Mouse (Mus musculus) kidney, adult 9 months (tissue): ENCODE measurements at regions not wholly inside any gene's neighbourhood (a gene's known extent, or its start where the extent isn't known, plus 50 kb on each side); places are given as distances from the start of the nearest gene placed in this dataset.
A peak's percentile ranks its signal among the peaks of the same experiment; 100 is the strongest.
"Not testable (repeated sequence)": the region's sequence is repeated elsewhere in the genome, so short reads cannot be mapped to it uniquely, and the experiment has no call there.

Source experiments
- DNase-seq: peaks from one replicate; pipeline ENCODE4 v3.0.0; 2022

DNA sequence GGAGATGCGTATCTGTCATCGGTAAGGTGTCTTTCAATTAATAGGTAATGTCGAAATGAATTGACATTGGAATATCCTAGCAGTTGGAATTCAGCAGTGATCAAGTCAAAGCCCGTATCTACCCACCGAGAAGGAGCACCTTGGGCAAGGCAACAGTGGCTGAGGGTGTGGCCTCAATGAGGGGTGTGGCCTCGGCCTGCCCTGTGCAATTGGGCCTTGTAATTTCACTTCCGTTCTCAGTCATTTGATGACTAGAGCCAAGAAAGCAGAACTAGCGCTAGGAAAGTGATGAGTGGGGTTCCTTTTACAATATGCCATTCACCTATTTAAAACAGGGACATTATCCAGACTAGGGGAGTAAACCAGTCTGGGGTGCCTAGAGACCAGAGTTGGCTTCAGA, 77.6 kb downstream of the Elovl4 start:
- no peak for DNase-seq

DNA sequence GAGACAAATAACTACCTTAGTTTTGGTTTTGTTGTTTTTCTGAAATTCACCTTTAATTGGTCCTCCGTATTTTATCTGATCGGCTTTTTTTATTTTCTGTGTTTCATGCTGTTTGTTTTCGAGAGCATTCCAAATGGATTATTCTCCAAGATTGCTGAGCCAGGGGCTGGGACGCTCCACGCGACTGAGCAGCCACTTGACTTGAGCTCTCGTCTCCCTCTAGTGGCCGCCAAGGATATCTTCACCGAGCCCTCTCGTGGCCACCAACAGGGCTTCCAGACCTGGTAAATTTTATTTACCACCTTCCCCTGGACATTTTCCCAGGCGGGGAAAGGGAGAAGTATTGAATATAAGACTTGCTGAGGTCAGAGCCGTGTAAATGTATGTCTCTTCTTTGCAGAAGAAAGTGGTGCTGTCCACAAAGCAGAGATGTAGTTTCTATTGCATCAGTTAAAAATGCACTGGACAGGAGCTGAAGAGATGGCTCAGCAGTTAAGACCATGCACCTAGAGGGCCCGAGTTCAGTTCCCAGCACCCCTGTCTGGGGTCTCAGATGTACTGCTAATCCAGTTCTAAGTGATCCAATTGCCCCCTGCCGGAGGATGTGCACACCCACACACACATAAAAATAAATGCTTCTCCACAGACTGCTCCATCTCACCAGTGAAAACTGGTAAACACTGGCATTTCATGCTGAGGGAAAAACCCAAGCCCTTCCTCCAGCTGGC, 78.5 kb downstream of the Elovl4 start:
- DNase-seq = peak; percentile 67

DNA sequence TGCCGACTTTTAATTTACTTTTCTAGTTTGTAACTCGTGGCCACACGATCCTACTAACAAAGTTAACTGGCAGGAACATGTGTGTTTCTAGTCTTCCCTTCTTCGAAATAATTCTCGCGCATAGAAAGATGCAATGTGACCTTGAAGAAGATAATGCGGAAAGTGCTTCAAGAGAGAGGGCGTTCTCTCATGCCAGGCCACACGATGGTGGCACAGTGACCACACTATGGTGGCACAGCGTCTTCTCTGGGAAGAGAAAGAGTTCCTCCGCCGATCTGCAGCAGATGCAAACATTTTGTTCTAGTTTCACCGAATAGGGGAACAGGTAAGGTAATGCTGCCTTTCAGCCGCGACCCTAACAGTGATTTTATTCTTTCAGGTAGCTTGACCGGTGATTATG, 79.1 kb downstream of the Elovl4 start:
- DNase-seq = no peak

DNA sequence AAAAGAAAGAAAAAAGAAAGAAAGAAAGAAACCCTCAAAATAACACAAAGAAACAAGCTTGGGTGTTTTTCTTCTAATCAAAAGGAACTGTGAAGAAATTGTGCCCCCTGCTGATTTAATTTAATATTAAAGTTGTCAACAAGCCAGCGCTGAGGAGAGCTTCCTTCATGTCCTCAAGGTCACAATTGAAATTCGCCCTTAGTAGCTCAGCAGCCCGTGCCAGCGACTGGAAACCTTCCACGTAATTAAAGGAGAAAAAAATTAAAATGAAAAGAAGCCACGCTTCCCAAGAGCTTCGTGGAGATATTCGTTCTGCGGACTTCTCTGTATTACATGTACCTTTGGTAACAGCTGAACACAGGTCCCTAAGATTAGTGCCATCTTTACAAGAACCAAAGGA, 80.0 kb downstream of the Elovl4 start:
- DNase-seq = peak; percentile 74

GRCm38 (mm10) chr9:83725545-83725944, 80.5 kb downstream of the Elovl4 start:
- DNase-seq = peak; percentile 9

- DNase-seq = peak; percentile 28
These were observed 85.1 kb downstream of the Elovl4 start for GRCm38 (mm10) chr9:83720982-83721381.

- no peak for DNase-seq
These were observed 86.3 kb downstream of the Elovl4 start for GRCm38 (mm10) chr9:83719811-83720210.

DNA sequence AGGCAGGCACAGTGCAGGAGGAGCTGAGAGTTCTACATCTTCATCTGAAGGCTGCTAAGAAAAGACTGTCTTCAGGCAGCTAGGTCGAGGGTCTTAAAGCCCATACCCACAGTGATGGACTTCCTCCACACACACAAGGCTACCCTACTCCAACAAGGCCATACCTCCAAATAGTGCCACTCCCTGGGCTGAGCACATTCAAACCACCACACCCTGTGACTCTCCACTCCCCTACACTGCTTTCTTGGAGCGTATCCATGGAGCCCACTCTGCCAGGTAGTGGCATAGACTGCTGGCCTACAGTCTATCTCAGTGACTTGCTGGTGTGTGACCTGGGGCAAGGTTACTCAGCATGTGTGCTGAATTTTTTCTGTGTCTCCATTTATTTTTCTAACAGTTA, 88.0 kb downstream of the Elovl4 start:
- not testable (repeated sequence) for DNase-seq

GRCm38 (mm10) chr9:83716101-83716763, 89.8 kb downstream of the Elovl4 start:
- no peak for DNase-seq

GRCm38 (mm10) chr9:83707361-83707760, 98.7 kb downstream of the Elovl4 start:
- no peak for DNase-seq

DNA sequence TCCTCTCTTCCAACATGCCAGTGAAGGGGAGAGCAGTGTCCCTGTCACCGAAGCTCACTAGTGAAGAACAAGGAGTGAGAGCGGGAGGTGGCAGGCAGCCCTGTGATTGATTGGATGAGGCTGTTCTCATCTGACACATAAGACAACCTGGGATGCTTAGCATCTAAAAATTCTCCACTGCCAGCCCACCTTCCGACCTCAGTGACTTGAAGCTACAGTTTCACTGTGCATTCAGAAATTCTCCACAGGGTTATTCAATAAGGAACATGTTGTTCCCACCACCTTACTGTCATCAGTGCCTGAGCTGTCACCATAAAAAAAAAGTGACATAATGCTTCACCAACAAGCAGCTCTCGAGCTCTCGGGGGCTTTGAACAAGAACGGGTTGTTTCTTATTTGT, 100.0 kb downstream of the Elovl4 start:
- DNase-seq = no peak

GRCm38 (mm10) chr9:83704186-83704585, 101.9 kb downstream of the Elovl4 start:
- no peak for DNase-seq

DNA sequence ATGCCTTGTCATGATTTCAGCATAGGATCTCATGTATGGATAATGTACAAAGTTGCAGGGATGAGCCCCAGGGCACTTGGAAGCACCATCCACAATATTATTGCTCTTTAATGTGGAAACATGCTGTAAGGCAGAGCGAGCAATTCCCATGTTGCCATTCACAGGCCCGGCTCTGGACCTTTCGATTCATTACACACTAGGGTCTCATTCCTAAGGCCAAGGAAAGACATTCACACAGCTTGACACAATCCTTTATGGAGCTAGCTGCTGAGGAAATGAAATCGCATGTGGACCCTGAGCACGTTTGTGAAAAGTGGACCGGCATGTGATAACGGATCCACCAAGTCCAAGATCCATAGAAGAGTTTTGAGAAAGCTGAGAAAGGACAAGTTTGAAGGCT, 105.2 kb downstream of the Elovl4 start:
- DNase-seq = no peak

GRCm38 (mm10) chr9:83700056-83700455, 106.0 kb downstream of the Elovl4 start:
- DNase-seq = no peak

- peak; percentile 91 for DNase-seq
These were observed 114.5 kb downstream of the Elovl4 start for GRCm38 (mm10) chr9:83691332-83692198.
